Mouse (Mus musculus): ENCODE results near the gene Ndufb8.

The Ndufb8 gene

GRCm38 (mm10) chr19:44554861-44555590 lies at the start of gene Ndufb8:
Ndufb8 (minus strand) TSS chr19:44555440.
- peak; percentile 94 for DNase-seq (ENCODE audit: low spot score)

GRCm38 (mm10) chr19:44594180-44594579 lies 38.9 kb upstream of the Ndufb8 start:
- DNase-seq (ENCODE audit: low spot score): no peak

DNA sequence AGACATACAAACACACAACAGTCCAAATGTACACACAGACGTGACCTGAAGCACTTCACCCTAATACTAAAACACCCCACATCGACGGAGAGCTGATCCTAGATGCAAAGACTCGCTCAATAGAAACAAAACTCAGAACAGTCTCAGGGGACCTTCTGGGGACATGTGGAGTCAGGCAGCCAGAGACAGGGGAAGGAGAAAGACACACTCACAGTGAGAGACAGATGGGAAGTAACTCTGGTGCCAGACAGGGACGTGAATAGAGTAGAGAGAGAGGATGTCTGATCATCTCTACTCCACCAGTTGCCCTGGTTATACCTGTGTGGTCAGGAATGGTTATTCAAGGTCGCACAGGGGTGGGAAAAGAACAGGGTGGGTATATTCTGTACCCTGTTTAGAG lies 36.4 kb upstream of the Ndufb8 start:
- DNase-seq (ENCODE audit: low spot score): no peak

DNA sequence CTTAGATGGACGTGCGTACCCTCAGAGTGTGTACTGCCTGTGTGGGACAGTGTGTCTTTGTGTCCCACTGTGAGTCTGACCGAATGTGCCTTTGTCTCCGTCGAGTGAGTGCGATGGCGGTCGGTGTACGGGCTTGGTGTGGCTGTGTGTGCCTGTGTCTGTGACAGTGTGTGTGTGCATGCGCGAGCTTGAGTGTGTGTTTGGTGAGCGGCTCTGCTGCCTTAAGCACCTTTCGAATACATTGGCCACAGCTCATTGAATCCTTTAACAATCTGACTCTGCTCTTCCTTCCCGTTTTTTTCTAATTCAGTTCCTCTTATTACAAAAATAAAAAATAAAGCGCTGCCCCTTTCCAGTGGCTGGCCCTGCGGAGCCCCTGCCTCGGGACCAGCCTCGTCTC lies 35.8 kb upstream of the Ndufb8 start:
- no peak for DNase-seq (ENCODE audit: low spot score)

- no peak for DNase-seq (ENCODE audit: low spot score)
Measured at GRCm38 (mm10) chr19:44589591-44590223, 34.5 kb upstream of the Ndufb8 start.

DNA sequence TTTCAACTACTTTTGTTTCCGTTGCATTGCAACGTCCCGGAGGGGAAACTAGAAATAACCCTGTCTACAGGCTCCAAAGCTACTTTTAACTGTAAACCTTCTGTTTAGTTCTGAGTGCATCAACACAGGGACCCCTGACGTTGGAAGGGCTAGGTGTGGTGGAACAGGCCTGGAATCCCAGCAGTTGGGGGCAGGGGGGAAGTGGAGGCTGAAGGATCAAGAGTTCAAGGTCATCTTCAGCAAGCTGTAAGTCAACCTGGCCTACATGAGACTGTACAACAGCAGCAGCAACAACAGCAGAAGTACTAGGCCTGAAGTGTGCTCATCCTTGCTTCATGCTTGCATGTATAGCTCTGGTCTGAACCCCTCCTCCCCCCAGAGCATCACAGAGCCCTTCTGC lies 32.8 kb upstream of the Ndufb8 start:
- DNase-seq (ENCODE audit: low spot score): no peak

DNA sequence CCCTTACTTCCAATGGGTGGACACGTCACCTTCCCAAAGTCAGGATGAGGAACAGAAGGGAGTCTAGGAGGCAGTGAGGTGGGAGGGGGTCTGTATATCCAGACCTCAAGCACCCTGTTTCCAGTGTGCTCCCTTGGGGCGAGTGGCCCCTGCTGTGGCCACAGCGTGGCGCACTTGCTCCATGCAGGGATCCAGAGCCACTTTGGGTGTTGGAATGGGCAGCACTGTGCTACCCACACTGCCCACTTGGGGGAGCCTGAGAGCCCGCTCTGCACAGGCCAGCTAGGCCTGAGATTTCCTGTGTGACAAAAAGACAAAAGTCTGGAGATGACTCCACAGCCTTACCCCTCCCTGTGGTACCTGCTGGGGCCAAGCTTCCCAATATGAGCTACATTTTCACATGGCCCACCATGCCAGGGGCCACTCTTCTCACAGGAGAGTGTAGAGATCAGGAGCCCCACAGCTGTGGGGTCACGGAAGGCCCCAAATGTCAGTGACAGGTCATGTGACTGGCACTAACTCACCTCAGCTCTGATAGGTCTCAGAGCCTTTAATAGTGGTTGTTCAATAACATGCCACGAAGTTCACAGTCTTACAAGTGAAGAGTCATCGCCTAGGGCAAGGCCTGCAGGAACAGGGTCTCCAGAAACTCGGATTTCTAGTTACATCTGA lies 27.5 kb upstream of the Ndufb8 start:
- peak; percentile 72 for DNase-seq (ENCODE audit: low spot score)

- DNase-seq (ENCODE audit: low spot score): no peak
Measured at GRCm38 (mm10) chr19:44582103-44582502, 26.9 kb upstream of the Ndufb8 start.

- DNase-seq (ENCODE audit: low spot score): no peak
Measured at GRCm38 (mm10) chr19:44578038-44578437, 22.8 kb upstream of the Ndufb8 start.

DNA sequence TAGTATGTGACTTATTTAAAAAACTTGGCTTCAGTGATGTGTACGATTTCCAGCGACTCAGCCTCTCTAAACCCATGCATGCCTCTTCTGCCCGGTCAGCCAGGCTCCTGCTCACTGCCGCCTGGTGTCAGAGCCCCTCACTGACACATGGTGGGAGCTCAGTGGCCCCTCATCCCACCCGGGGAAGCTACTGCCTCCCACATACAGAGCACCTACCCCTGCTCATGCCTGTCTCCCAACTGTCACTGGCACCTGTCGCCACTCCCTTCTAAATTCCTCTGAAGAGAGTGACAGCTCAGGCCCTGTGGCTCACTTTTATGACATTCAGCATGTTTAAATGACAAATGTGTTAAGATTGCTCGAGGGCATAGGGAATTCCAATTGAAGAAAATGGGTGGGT lies 21.0 kb upstream of the Ndufb8 start:
- no peak for DNase-seq (ENCODE audit: low spot score)

DNA sequence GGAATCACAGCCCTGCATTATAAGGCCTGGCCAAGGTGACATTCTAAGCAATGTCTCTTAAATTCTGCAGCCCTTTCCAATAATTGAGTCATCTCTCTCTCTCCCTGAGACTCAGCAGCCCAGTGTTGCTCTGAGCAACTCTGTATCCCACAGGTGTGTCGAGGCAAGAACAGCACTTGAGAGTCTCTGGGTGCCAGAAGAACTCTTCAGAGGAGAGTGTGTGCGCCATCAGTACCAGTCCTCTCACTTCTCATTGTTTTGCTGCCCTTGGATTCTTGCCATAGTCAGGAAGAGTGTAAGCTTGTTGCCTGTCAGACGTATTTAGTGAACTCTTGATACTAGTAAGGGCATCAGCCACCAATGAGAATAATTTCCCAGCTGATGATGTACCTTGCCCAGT lies 12.5 kb upstream of the Ndufb8 start:
- no peak for DNase-seq (ENCODE audit: low spot score)

- DNase-seq (ENCODE audit: low spot score): no peak
Measured at GRCm38 (mm10) chr19:44564006-44564405, 8.8 kb upstream of the Ndufb8 start.

GRCm38 (mm10) chr19:44562652-44563206 lies 7.5 kb upstream of the Ndufb8 start, which contains the start of gene Hif1an:
Hif1an (plus strand) TSS chr19:44562850.
- DNase-seq (ENCODE audit: low spot score): peak; percentile 95

- DNase-seq (ENCODE audit: low spot score): no peak
Measured at GRCm38 (mm10) chr19:44554490-44554860, 765 bp downstream of the Ndufb8 start.

DNA sequence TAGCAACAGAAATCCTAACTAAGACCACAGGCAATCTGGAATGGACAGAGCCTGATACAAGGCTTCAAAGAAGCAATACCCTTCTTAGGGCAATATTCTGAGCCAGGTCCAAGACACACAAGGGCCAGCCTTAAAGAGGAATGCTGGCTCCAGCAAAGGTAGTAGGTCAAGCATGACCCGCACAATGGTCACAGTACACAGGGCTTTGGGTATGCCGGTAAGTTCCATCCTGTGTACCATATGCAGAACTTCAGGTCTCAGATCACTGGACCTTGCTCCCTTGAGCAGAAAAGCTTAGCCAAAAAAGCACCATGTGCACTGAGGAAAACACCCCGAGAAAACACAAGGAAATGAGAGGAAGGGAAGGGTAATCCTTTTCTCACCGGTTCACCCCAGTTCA lies 2.0 kb downstream of the Ndufb8 start:
- no peak for DNase-seq (ENCODE audit: low spot score)

DNA sequence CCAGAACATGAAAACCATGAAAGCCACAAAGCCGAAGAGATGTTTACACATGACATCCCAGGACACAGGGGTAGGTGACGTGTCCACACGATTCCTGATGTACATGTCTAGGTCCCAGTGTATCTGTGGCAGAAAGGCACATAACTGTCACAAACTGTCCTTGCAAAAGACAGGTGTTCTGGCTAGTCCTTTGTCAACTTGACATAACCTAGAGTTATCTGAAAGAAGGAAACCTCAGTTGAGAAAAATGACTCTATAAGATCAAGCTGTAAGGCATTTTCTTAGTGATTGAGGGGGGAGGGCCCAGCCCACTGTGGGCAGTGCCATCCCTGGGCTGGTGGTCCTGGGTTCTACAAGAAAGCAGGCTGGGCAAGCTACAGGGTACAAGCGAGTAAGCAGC lies 2.5 kb downstream of the Ndufb8 start, which contains the start of gene Gm20538:
Gm20538 (minus strand) TSS at position 101 of the 400 bp plus-strand sequence.
- DNase-seq (ENCODE audit: low spot score): no peak

GRCm38 (mm10) chr19:44545321-44546041 lies 9.8 kb downstream of the Ndufb8 start, which contains the start of gene Sec31b:
Sec31b (minus strand) TSS chr19:44545864.
- peak; percentile 51 for DNase-seq (ENCODE audit: low spot score)

DNA sequence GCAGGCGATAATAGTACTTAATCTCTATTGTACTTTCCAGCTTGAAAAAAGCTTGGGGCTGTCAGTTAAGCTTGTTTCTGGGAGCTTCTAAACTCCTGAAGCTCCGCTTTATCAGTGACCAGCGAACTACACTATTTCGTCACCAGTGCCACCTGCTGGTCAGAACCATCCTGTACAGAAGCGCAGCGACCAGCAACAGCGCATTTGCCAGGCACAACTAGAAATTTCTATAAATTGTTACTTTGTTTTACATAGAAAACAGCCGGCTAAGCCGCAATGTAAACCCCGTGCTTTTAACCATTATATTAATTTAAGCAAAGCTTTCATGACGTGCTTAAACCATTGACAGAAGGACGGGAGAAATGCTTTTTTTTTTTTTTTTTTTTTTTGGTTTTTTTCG lies 10.5 kb downstream of the Ndufb8 start:
- peak; percentile 59 for DNase-seq (ENCODE audit: low spot score)

GRCm38 (mm10) chr19:44544372-44544771 lies 10.9 kb downstream of the Ndufb8 start:
- no peak for DNase-seq (ENCODE audit: low spot score)

- DNase-seq (ENCODE audit: low spot score): no peak
Measured at GRCm38 (mm10) chr19:44542694-44543178, 12.5 kb downstream of the Ndufb8 start.

- no peak for DNase-seq (ENCODE audit: low spot score)
Measured at GRCm38 (mm10) chr19:44537416-44537815, 17.8 kb downstream of the Ndufb8 start.

GRCm38 (mm10) chr19:44535376-44535775 lies 19.9 kb downstream of the Ndufb8 start:
- DNase-seq (ENCODE audit: low spot score): no peak

All from testis, postnatal 14 days (tissue).